Mouse (Mus musculus) c-Kit-positive CD71-positive TER-119-positive erythroid progenitor cells, embryonic 14.5 days (primary cell): Measurements from ENCODE around the gene Tmem98.

Experiments
- DNase-seq: peaks from one replicate; pipeline ENCODE4 v3.0.0-alpha.2; 2013; ENCODE audit warnings: low spot score

Gene Tmem98

DNA sequence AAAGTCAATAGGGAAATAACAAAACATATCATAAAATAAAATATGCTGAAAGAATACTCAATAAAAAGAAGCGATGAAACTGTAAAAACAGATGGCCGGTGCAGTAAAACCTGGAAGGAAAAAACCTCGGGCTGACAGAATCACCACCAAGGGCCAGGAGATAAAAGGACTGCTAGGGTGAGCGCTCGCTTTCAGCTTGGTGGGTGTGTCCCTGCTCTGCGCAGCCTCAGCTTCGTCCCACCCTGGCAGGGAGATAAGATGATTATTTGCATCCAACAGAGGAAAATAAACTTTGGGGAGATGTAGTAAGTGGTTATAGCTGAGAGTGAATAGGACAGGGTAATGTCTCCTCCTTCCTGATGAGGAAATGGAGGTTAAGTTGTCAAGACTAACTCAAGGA is 44.9 kb downstream of the Tmem98 start:
- DNase-seq, result peak; percentile 26

DNA sequence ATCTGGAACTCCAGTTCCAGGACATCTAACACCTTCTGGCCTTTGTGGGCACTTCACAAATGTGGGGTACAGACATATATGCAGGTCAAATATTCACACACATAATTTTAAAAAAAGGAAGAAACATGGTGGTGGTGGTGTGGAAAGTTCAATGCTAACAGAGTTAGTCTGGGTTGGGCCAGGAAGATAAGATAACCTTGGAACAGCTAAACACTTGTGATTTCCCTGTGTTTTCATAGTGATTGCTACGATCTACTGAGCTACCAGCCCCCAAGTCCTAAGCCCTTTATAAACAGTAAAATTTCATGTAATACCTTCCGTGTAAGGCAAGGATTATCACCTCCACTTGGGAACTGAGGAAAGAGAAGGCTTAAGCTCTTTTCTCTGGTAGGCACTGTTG is 46.9 kb downstream of the Tmem98 start:
- no peak for DNase-seq

DNA sequence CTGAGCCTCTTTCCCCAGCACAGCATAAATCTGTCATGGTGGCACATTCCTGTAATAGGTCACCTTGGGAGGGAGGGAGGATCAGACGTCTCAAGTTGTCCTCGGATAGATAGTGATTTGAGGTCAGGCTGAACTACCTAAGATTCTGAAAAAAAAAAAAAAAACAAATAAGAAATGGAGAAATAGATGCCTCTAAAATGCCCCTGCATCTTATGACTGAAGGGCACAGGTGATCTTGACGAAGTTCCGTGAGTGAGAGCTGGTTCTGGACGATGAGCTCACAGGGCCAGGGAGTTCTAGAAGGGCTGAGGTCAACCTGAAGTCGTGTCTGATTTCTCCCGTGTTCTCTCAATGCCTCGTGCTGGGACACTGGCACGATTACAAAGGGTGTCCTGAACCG is 48.1 kb downstream of the Tmem98 start, which contains the start of gene Spaca3:
TSS of gene Spaca3 (plus strand) at position 301 of the 400 bp plus-strand sequence.
- DNase-seq, result no peak

DNA sequence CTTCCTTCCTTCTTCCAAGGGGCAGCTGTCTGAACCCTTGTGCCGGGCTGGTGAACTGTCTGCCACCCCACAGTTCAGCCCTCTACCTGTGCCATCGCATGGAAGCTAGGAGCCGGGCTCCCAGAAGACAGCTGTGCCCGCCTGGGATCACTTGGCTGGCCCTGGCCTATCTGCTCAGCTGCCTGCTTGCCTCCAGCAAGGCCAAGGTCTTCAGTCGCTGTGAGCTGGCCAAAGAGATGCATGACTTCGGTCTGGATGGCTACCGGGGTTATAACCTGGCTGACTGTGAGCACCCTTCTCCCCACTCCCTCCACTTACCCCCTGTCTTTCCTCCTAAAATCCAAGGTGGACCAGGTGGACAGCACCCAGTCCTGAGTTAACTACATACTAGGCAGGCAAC is 53.0 kb downstream of the Tmem98 start:
- no peak for DNase-seq

DNA sequence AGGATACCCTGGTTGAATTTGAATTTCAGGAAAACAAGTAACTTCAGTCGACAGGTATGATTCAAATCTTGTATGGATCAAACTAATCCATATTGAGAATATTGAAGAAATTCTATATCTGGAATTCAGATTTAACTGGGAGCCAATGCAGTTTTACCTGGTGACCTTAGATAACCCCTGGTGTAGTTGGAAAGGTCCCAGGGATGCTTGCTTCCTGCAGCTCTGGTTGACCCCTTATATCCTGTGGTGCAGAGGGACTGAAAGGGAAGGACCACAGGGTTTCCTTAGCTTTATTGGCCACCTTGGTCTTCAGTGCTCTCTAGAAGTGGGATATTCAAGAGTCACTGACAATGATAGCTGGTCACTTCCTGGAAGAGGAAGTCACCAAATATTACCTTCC is 58.1 kb downstream of the Tmem98 start:
- no peak for DNase-seq
